Mouse (Mus musculus) olfactory bulb, adult 2 months (tissue): Measurements from ENCODE around the gene Esyt2.

ENCODE experiments used
- CTCF ChIP-seq: fragments of 200-500 bp; IDR thresholded peaks from 2 replicates; pipeline ENCODE4 v1.5.1; 2012; ENCODE audit warnings: low read depth, mild to moderate bottlenecking, low read length, moderate library complexity; ENCODE audit not compliant: insufficient read depth
- POLR2A ChIP-seq: fragments of 200-500 bp; IDR thresholded peaks from 2 replicates; pipeline ENCODE4 v1.6.1; 2012; ENCODE audit warnings: mild to moderate bottlenecking, low read depth, low read length, moderate library complexity; ENCODE audit not compliant: insufficient read depth

- no peak for TF ChIP-seq CTCF
- TF ChIP-seq POLR2A = no peak
Observed at GRCm38 (mm10) chr12:116367346-116367745, 86.3 kb downstream of the Esyt2 start.
